Mouse (Mus musculus): Measurements from ENCODE around the gene Ceacam10. TPM values are rescaled to one million over a fixed set of nuclear protein-coding genes. Genes with fewer than 3 reads are reported as not detected.

Ceacam10 gene
- 37.8 and 48.8 TPM in 2 replicates for polyA plus RNA-seq (2012; rRNA removed)

DNA sequence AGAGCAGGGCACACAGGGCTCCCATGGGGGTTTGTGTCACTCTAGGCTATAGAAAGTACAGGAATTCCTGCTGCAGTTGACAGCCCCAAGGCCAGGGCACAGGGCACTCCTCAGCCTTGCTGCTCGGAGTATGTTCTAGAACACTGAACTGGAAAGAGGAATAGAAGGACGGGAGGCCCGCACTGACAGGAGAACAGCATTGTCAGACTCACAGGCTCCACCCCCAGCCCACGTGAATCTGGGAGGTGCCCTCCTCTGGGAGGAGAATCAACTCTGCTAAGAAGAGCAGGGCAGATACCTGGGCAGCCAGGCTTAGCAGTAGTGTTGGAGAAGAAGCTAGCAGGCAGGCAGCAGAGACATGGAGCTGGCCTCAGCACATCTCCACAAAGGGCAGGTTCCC is at the start of gene Ceacam10:
Ceacam10 (plus strand) TSS at position 289 of the 400 bp plus-strand sequence.

DNA sequence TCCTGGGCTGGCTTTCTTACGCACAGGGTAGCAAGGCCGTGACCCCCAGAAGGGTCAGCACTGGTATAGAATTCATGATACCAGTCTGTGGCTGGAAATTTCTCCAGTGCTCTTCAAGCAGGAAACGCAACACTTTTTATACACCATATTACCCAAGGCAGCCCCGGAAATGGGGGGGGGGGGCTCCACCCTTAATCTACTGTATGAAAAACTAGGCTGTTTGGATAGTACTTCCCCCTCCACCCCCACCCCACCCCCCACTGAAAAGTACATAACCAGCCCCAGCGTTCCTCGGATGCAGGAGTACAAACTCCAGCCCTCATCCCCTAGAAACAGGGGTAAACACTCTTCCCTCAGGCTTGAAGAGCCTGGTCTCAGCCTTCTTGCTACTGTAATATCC is 16.8 kb upstream of the Ceacam10 start, which contains the start of gene Cd177:
Cd177 (minus strand) TSS at position 101 of the 400 bp plus-strand sequence.

Other genes with a start within 250 kb of the Ceacam10 start
- 15.3 and 16.0 TPM in 2 replicates for gene Irgq, start 246.5 kb upstream of the Ceacam10 start, polyA plus RNA-seq (2012; rRNA removed)
- gene Pinlyp, start 231.1 kb upstream of the Ceacam10 start, polyA plus RNA-seq (2012; rRNA removed): 0.24 TPM in 1 of 2 replicates, not detected in the other
- gene Xrcc1, start 230.9 kb upstream of the Ceacam10 start, polyA plus RNA-seq (2012; rRNA removed): 29.9 and 34.7 TPM in 2 replicates
- 766 and 787 TPM in 2 replicates for gene Ethe1, start 189.7 kb upstream of the Ceacam10 start, polyA plus RNA-seq (2012; rRNA removed)
- 1.2 and 1.7 TPM in 2 replicates for gene Zfp575, start 189.6 kb upstream of the Ceacam10 start, polyA plus RNA-seq (2012; rRNA removed)
- 4.4 and 5.2 TPM in 2 replicates for gene Phldb3, start 166.4 kb upstream of the Ceacam10 start, polyA plus RNA-seq (2012; rRNA removed)
- 0.17 TPM in 1 of 2 replicates, not detected in the other for gene Lypd3, start 140.7 kb upstream of the Ceacam10 start, polyA plus RNA-seq (2012; rRNA removed)
- gene Tex101, start 100.5 kb upstream of the Ceacam10 start, polyA plus RNA-seq (2012; rRNA removed): not detected in 2 replicates
- not detected in 2 replicates for gene BC049730, start 68.0 kb upstream of the Ceacam10 start, polyA plus RNA-seq (2012; rRNA removed)
- not detected in 2 replicates for gene Gm4763, start 50.3 kb upstream of the Ceacam10 start, polyA plus RNA-seq (2012; rRNA removed)
- gene Cd177, start 16.9 kb upstream of the Ceacam10 start, polyA plus RNA-seq (2012; rRNA removed): 106 and 208 TPM in 2 replicates
- gene Gm9844, start 85.0 kb downstream of the Ceacam10 start, polyA plus RNA-seq (2012; rRNA removed): 3.0 and 3.1 TPM in 2 replicates
- gene Lypd4, start 92.7 kb downstream of the Ceacam10 start, polyA plus RNA-seq (2012; rRNA removed): not detected in 2 replicates
- gene Dmrtc2, start 92.9 kb downstream of the Ceacam10 start, polyA plus RNA-seq (2012; rRNA removed): not detected in 2 replicates
- gene Rps19, start 107.2 kb downstream of the Ceacam10 start, polyA plus RNA-seq (2012; rRNA removed): 434 and 588 TPM in 2 replicates
- 27.2 and 28.2 TPM in 2 replicates for gene Cd79a, start 120.2 kb downstream of the Ceacam10 start, polyA plus RNA-seq (2012; rRNA removed)
- 160 and 169 TPM in 2 replicates for gene Arhgef1, start 125.7 kb downstream of the Ceacam10 start, polyA plus RNA-seq (2012; rRNA removed)
- gene Gm4881, start 167.3 kb downstream of the Ceacam10 start, polyA plus RNA-seq (2012; rRNA removed): not detected in 2 replicates
- gene Rabac1, start 195.5 kb downstream of the Ceacam10 start, polyA plus RNA-seq (2012; rRNA removed): 374 and 519 TPM in 2 replicates
- gene Atp1a3, start 228.8 kb downstream of the Ceacam10 start, polyA plus RNA-seq (2012; rRNA removed): 1.3 and 1.8 TPM in 2 replicates

Measured in colon, adult 2 months (tissue).